Mouse (Mus musculus) heart, postnatal 0 days (tissue): ENCODE data around the gene Clpb.

Experiments used
- CTCF ChIP-seq: IDR thresholded peaks from 2 replicates; pipeline ENCODE4 v1.5.1; 2016; ENCODE audit warnings: antibody characterized with exemption, control low read depth, low read depth
- EP300 ChIP-seq: IDR thresholded peaks from 2 replicates; pipeline ENCODE4 v1.6.1; 2016; ENCODE audit warnings: antibody characterized with exemption, low read depth

- TF ChIP-seq EP300 (no peak), CTCF (no peak)
These were observed 45.2 kb upstream of the Clpb start for GRCm38 (mm10) chr7:101618273-101618672.
